Mouse (Mus musculus) hindbrain, embryonic 11.5 days (tissue): ENCODE data around the gene Tfr2. TPM values are rescaled to one million over a fixed set of nuclear protein-coding genes. Genes with fewer than 3 reads are reported as not detected.

Experiments
- ATAC-seq: fragments of 200-750 bp; cut with Nextera tagmentation; 2 replicates; pipeline ENCODE4 v1.8.0; 2017; ENCODE audit warnings: mild to moderate bottlenecking, moderate TSS enrichment, moderate library complexity; ENCODE audit not compliant: low FRiP score
- DNase-seq: peaks from one replicate; pipeline ENCODE4 v3.0.0-alpha.2; 2015; ENCODE audit warnings: low spot score
- H3K27ac ChIP-seq: fragments of 300-500 bp; sonication (generic); 2 replicates; pipeline ENCODE4 v1.5.1; 2014; ENCODE audit warnings: mild to moderate bottlenecking, low read depth, low read length
- H3K27me3 ChIP-seq: fragments of 300-500 bp; sonication (generic); 2 replicates; pipeline ENCODE4 v1.6.1; 2014; ENCODE audit warnings: mild to moderate bottlenecking, low read length, moderate library complexity, mixed read lengths; ENCODE audit not compliant: control insufficient read depth, insufficient read depth
- H3K36me3 ChIP-seq: fragments of 300-500 bp; sonication (generic); 2 replicates; pipeline ENCODE4 v1.6.1; 2014; ENCODE audit warnings: mild to moderate bottlenecking, low read length, moderate library complexity, mixed read lengths; ENCODE audit not compliant: control insufficient read depth, insufficient read depth
- H3K4me1 ChIP-seq: fragments of 300-500 bp; sonication (generic); replicated peaks from 2 replicates; pipeline ENCODE4 v1.6.1; 2014; ENCODE audit warnings: low read length, mixed read lengths; ENCODE audit not compliant: control insufficient read depth, insufficient read depth
- H3K4me2 ChIP-seq: fragments of 300-500 bp; sonication (generic); replicated peaks from 2 replicates; pipeline ENCODE4 v1.6.1; 2014; ENCODE audit warnings: mild to moderate bottlenecking, low read depth, low read length
- H3K4me3 ChIP-seq: fragments of 300-500 bp; sonication (generic); 2 replicates; pipeline ENCODE4 v1.5.1; 2014; ENCODE audit warnings: low read depth, low read length
- H3K9ac ChIP-seq: fragments of 300-500 bp; sonication (generic); 2 replicates; pipeline ENCODE4 v1.6.1; 2014; ENCODE audit warnings: low read depth, low read length
- H3K9me3 ChIP-seq: fragments of 300-500 bp; sonication (generic); 2 replicates; pipeline ENCODE4 v1.6.1; 2016; ENCODE audit warnings: low read length; ENCODE audit not compliant: control insufficient read depth
- WGBS: fragments of 180-500 bp; shearing (Covaris S2); extraction: QIAGEN DNeasy Blood & Tissue Kit; methylation state at CpG from one replicate; pipeline ENCODE4 v1.1.7; 2014; 5-methylcytosine and 5-hydroxymethylcytosine counted together
- polyA plus RNA-seq: library from polyadenylated mRNA; unstranded; fragments of >200 nt; fragmentation: Nextera tagmentation; extraction: Ambion mirVana; gene quantifications from 2 replicates; pipeline ENCODE4 v1.2.1, GENCODE M21; 2014

Gene Tfr2
- polyA plus RNA-seq, 1 experiment from 2014 or later: 2.7 TPM

GRCm38 (mm10) chr5:137532808-137533116 lies 36.9 kb upstream of the Tfr2 start:
- peaks cover 8% of the 10 kb centered on the region; the same call in 1 of the 2 replicates for H3K4me1 ChIP-seq
- WGBS: 0% methylated on average over 10 of the region's 12 CpGs
- H3K36me3 ChIP-seq: peaks cover 15% of the 10 kb centered on the region; the same call in 1 of the 2 replicates

GRCm38 (mm10) chr5:137533117-137533827 lies 36.4 kb upstream of the Tfr2 start, which contains the start of the genes Epo and Gnb2:
Epo (minus strand) TSS chr5:137533242.
Gnb2 (minus strand) TSS chr5:137533510.
- H3K9me3 ChIP-seq: no peaks in the 10 kb centered on the region
- peak within 1 kb of the TSS; percentile 88 for H3K4me3 ChIP-seq
- peak; percentile 70 for ATAC-seq
- under 1% methylated on average over 39 of the region's 40 CpGs for WGBS
- peaks cover 14% of the 10 kb centered on the region; the same call in 1 of the 2 replicates for H3K36me3 ChIP-seq
- peak within 1 kb of the TSS; percentile 97 for H3K27ac ChIP-seq
- H3K27me3 ChIP-seq: no peaks in the 10 kb centered on the region
- peaks cover 8% of the 10 kb centered on the region; the same call in 1 of the 2 replicates for H3K4me1 ChIP-seq
- peak within 1 kb of the TSS; percentile 95 for H3K4me2 ChIP-seq
- H3K9ac ChIP-seq: peak within 1 kb of the TSS; percentile 97
- peak; percentile 99 for DNase-seq

More at GRCm38 (mm10) chr5:137532808-137533116, 36.9 kb upstream of the Tfr2 start:
- Histone ChIP-seq H3K9me3 (no peaks in the 10 kb centered on the region), H3K9ac (peak overlapping the region; percentile 97), H3K4me2 (peak overlapping the region; percentile 95), H3K27ac (peak overlapping the region; percentile 97), H3K4me3 (peak overlapping the region; percentile 88), H3K27me3 (no peaks in the 10 kb centered on the region)
- ATAC-seq (peak; percentile 6; the same call in 1 of the 2 replicates), DNase-seq (no peak)

- H3K4me2 ChIP-seq: no peak overlapping the region
- peaks cover 2% of the 10 kb centered on the region; the same call in 1 of the 2 replicates for H3K36me3 ChIP-seq
- H3K4me3 ChIP-seq: no peak overlapping the region
- peaks cover 3% of the 10 kb centered on the region; the same call in 1 of the 2 replicates for H3K4me1 ChIP-seq
- no peak for ATAC-seq
- H3K9me3 ChIP-seq: no peaks in the 10 kb centered on the region
- no peak overlapping the region for H3K9ac ChIP-seq
- DNase-seq: no peak
- no peak overlapping the region for H3K27ac ChIP-seq
- H3K27me3 ChIP-seq: no peaks in the 10 kb centered on the region
- WGBS: 92% methylated on average over 3 of the region's 3 CpGs
Measured at GRCm38 (mm10) chr5:137534762-137535161, 34.9 kb upstream of the Tfr2 start.

- no peak for ATAC-seq
- WGBS: 85% methylated on average over 9 of the region's 9 CpGs
Measured at GRCm38 (mm10) chr5:137535318-137535717, 34.3 kb upstream of the Tfr2 start.

GRCm38 (mm10) chr5:137537461-137537860 lies 32.2 kb upstream of the Tfr2 start:
- WGBS: 55% methylated on average over 4 of the region's 4 CpGs
- no peak overlapping the region for H3K27ac ChIP-seq
- no peak overlapping the region for H3K4me2 ChIP-seq
- no peak for DNase-seq
- H3K27me3 ChIP-seq: no peaks in the 10 kb centered on the region
- H3K4me1 ChIP-seq: no peaks in the 10 kb centered on the region
- ATAC-seq: no peak
- no peak overlapping the region for H3K4me3 ChIP-seq
- no peak overlapping the region for H3K9ac ChIP-seq
- no peaks in the 10 kb centered on the region for H3K36me3 ChIP-seq
- H3K9me3 ChIP-seq: no peaks in the 10 kb centered on the region

More at GRCm38 (mm10) chr5:137535318-137535717, 34.3 kb upstream of the Tfr2 start:
- no peak overlapping the region for H3K27ac ChIP-seq
- no peak overlapping the region for H3K4me2 ChIP-seq
- no peak for DNase-seq
- H3K4me3 ChIP-seq: no peak overlapping the region
- H3K4me1 ChIP-seq: peaks cover 3% of the 10 kb centered on the region; the same call in 1 of the 2 replicates
- no peaks in the 10 kb centered on the region for H3K36me3 ChIP-seq
- no peaks in the 10 kb centered on the region for H3K27me3 ChIP-seq
- no peaks in the 10 kb centered on the region for H3K9me3 ChIP-seq
- no peak overlapping the region for H3K9ac ChIP-seq

GRCm38 (mm10) chr5:137539291-137539801 lies 30.3 kb upstream of the Tfr2 start:
- Histone ChIP-seq H3K9me3 (no peaks in the 10 kb centered on the region), H3K36me3 (no peaks in the 10 kb centered on the region), H3K4me3 (no peak overlapping the region), H3K4me1 (no peaks in the 10 kb centered on the region), H3K9ac (no peak overlapping the region), H3K27me3 (no peaks in the 10 kb centered on the region), H3K27ac (no peak overlapping the region), H3K4me2 (no peak overlapping the region)
- 75% methylated on average over 7 of the region's 7 CpGs for WGBS
- DNase-seq: no peak
- no peak for ATAC-seq

- Histone ChIP-seq H3K9ac (no peak overlapping the region), H3K27ac (no peak overlapping the region), H3K4me2 (no peak overlapping the region), H3K36me3 (no peaks in the 10 kb centered on the region), H3K4me3 (no peak overlapping the region), H3K9me3 (no peaks in the 10 kb centered on the region), H3K27me3 (no peaks in the 10 kb centered on the region), H3K4me1 (no peaks in the 10 kb centered on the region)
- WGBS: 79% methylated on average over 6 of the region's 6 CpGs
- DNase-seq (no peak), ATAC-seq (no peak)
Measured at GRCm38 (mm10) chr5:137540991-137541390, 28.6 kb upstream of the Tfr2 start.

GRCm38 (mm10) chr5:137541768-137542540 lies 27.7 kb upstream of the Tfr2 start:
- H3K4me1 ChIP-seq: no peaks in the 10 kb centered on the region
- H3K9ac ChIP-seq: no peak overlapping the region
- H3K9me3 ChIP-seq: no peaks in the 10 kb centered on the region
- H3K4me2 ChIP-seq: no peak overlapping the region
- no peak for ATAC-seq
- no peak overlapping the region for H3K27ac ChIP-seq
- no peaks in the 10 kb centered on the region for H3K36me3 ChIP-seq
- DNase-seq: no peak
- no peaks in the 10 kb centered on the region for H3K27me3 ChIP-seq
- 78% methylated on average over 5 of the region's 5 CpGs for WGBS
- H3K4me3 ChIP-seq: no peak overlapping the region
